Mouse (Mus musculus): ENCODE measurements around the gene Trappc4.
"Not testable (repeated sequence)": the region's sequence is repeated elsewhere in the genome, so short reads cannot be mapped to it uniquely, and the experiment has no call there.

Trappc4 gene

GRCm38 (mm10) chr9:44406906-44407751, at the start of gene Trappc4, which contains the start of gene Rps25:
TSS of gene Trappc4 (minus strand) at chr9:44407600.
TSS of gene Rps25 (plus strand) at chr9:44407139.
- DNase-seq = peak; percentile 94

GRCm38 (mm10) chr9:44454891-44455220, 47.5 kb upstream of the Trappc4 start, which contains the start of gene Upk2:
TSS of gene Upk2 (minus strand) at chr9:44454976.
- DNase-seq = no peak

- peak; percentile 84 for DNase-seq
Measured at GRCm38 (mm10) chr9:44454132-44454890, 46.9 kb upstream of the Trappc4 start.

GRCm38 (mm10) chr9:44450387-44450786, 43.0 kb upstream of the Trappc4 start:
- no peak for DNase-seq

GRCm38 (mm10) chr9:44444402-44445025, 37.1 kb upstream of the Trappc4 start:
- DNase-seq = not testable (repeated sequence)

- no peak for DNase-seq
Measured at GRCm38 (mm10) chr9:44440961-44441360, 33.6 kb upstream of the Trappc4 start, which contains the start of gene Foxr1. TSS of gene Foxr1 (minus strand) at chr9:44441136.

GRCm38 (mm10) chr9:44435747-44436146, 28.3 kb upstream of the Trappc4 start:
- DNase-seq = no peak

GRCm38 (mm10) chr9:44432577-44433185, 25.3 kb upstream of the Trappc4 start:
- no peak for DNase-seq

- no peak for DNase-seq
Measured at GRCm38 (mm10) chr9:44423576-44423975, 16.2 kb upstream of the Trappc4 start.

- DNase-seq = no peak
Measured at GRCm38 (mm10) chr9:44420280-44420898, 13.0 kb upstream of the Trappc4 start.

- peak; percentile 34 for DNase-seq
Measured at GRCm38 (mm10) chr9:44419730-44420129, 12.3 kb upstream of the Trappc4 start.

GRCm38 (mm10) chr9:44418519-44419385, 11.4 kb upstream of the Trappc4 start, which contains the start of gene Ccdc84:
TSS of gene Ccdc84 (minus strand) at chr9:44418569.
- peak; percentile 71 for DNase-seq

GRCm38 (mm10) chr9:44417892-44418363, 10.5 kb upstream of the Trappc4 start:
- DNase-seq = peak; percentile 95

GRCm38 (mm10) chr9:44417156-44417891, 9.9 kb upstream of the Trappc4 start:
- peak; percentile 70 for DNase-seq

- peak; percentile 27 for DNase-seq
Measured at GRCm38 (mm10) chr9:44412781-44413180, 5.4 kb upstream of the Trappc4 start.

GRCm38 (mm10) chr9:44412306-44412705, 4.9 kb upstream of the Trappc4 start:
- no peak for DNase-seq

- DNase-seq = peak; percentile 21
Measured at GRCm38 (mm10) chr9:44411601-44412130, 4.3 kb upstream of the Trappc4 start.

- DNase-seq = peak; percentile 33
Measured at GRCm38 (mm10) chr9:44410647-44411336, 3.4 kb upstream of the Trappc4 start.

GRCm38 (mm10) chr9:44408693-44409092, 1.3 kb upstream of the Trappc4 start:
- peak; percentile 25 for DNase-seq

GRCm38 (mm10) chr9:44407752-44408097, 325 bp upstream of the Trappc4 start:
- DNase-seq = no peak

Measured in cerebellum, adult 9-10 months (tissue).